Mouse (Mus musculus): ENCODE measurements around the gene Rlim.

The Rlim gene

GRCm38 (mm10) chrX:103981169-103981689, at the start of gene Rlim:
Gene Rlim (minus strand): TSS chrX:103981284.
- peak; percentile 90 for DNase-seq (ENCODE audit: low spot score)

DNA sequence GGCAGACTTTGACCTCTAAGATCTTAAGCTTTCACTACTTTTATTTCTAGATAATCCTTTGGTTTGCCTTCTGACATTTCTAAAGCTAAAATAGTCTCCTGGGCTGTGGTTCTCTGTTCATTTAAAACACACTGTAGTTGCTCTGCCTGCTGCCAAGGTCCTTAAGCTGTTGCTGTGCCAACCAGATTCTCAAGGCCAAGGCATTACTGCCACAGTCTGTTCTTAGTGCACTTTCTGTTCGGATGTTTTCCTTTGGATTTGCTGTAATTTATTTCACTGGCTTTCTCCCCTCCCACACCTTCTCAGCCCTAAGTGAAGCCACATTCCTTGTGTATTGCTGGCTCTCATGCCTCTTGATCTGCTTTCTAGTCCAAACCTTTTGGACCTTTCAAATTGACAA, 36.1 kb upstream of the Rlim start:
- DNase-seq (ENCODE audit: low spot score): no peak

DNA sequence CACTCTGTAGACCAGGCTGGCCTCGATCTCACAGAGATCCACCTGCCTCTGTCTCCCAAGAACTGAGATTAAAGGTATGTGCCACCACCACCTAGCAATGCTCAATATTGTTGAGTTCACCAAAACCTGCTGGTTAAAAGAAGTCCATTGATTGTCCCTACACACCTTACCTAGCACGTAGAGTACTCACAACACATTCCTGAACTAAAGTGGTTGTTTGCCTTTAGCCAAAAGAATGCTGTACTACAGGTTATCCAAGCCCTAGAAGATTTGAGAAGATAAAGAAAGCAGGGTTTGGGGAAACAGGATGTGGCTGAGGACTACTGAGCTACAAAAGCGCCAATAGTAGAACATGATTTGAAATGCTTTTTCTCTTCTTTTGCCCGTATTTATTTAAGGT, 34.0 kb upstream of the Rlim start:
- no peak for DNase-seq (ENCODE audit: low spot score)

DNA sequence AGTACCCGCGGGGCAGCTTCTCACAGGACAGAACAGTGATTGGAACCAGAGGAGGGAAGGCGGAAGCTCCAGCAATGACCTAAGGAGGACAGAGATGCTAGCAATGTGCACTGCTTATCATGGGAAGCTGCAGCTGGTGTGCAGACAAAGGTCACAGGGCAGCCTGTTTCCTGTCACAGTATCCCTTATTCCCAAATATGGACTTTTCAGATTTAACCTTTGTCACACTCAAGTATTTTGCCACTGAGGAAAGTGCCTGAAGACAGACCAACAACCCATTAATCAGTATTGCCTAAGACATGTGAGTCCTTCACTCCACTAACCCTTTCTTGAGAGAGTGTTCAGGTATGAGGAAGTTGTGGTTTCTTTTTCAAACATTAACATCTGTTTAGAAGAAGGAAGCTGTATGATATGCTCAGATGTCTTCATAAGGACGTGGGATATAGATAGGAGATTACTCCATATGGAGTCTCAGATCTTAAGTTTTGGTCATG, 32.3 kb upstream of the Rlim start:
- no peak for DNase-seq (ENCODE audit: low spot score)

DNA sequence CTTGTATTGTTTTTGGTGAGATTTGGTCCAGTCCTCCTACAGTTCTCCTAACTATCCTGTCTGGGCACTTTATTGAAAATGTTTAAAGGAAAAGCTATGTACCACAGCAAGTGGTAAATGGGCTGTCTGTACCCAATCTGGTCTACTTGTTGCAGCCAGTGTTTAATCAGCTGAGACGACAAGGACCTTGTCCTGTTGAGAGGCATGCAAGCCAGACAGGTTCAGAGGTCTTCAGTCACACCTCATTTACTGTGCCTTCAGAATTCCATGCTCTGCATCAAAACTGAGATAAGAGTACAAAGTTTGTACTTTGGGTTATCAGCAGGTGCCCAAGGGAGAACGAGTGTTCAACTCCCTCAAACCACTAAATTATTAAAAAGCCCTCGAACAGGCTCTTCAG, 13.7 kb upstream of the Rlim start:
- no peak for DNase-seq (ENCODE audit: low spot score)

GRCm38 (mm10) chrX:103993864-103994263, 12.8 kb upstream of the Rlim start:
- DNase-seq (ENCODE audit: low spot score): no peak

- DNase-seq (ENCODE audit: low spot score): peak; percentile 11
Observed at GRCm38 (mm10) chrX:103991702-103992101, 10.6 kb upstream of the Rlim start.

- DNase-seq (ENCODE audit: low spot score): no peak
Observed at GRCm38 (mm10) chrX:103990392-103990791, 9.3 kb upstream of the Rlim start.

DNA sequence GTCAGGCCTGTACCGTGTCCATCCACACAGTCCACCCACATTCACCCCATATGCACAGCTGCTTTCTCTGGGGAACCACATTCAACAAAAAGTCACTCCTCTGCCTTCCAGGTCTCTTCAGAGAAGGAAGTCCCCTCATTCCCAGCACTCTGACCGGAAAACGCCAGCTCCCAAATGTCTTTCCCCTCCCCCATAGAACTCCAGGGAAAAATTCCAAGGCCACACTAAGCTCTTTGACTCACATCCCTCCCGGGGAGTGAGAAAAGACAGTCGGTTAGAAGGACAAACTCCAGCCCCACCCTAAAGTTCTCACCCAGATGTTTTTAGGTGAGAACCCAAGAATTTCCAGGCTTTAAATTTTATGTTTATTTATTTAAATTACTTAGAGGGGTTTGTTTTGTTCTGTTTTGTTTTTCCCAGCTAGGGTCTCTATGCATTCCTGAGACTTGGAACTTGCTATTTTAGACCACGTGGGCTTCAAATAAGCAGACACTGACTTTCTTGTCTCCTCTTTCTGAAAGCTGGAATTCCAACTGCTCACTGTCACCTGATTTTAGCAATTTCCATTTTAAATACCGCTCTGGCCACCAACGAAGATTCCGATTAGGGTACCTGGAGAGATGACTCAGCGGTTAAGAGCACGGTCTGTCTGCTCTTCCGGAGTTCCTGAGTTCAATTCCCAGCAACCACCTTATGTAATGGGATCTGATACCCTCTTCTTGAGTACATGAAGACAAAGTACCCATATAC, 6.3 kb upstream of the Rlim start:
- peak; percentile 7 for DNase-seq (ENCODE audit: low spot score)

- no peak for DNase-seq (ENCODE audit: low spot score)
Observed at GRCm38 (mm10) chrX:103986159-103986558, 5.1 kb upstream of the Rlim start.

DNA sequence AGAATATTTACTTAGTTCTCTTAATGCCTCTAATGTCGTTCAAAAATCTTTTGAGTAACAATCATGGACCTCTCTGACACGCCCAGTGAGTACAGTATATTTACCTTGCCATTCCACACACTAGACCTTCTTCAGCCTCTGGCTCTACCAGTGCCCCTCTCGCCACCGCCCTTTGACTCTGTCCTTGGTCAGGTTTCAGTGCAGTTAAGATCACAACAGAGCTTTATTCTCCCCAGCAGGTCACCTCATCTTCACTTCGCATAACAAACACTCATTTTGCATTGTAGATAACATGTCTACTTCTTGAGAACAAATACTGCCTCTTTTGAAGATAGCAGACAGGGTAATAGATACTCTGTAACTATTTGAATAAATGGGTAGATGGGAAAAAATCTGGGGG, 3.9 kb upstream of the Rlim start:
- no peak for DNase-seq (ENCODE audit: low spot score)

DNA sequence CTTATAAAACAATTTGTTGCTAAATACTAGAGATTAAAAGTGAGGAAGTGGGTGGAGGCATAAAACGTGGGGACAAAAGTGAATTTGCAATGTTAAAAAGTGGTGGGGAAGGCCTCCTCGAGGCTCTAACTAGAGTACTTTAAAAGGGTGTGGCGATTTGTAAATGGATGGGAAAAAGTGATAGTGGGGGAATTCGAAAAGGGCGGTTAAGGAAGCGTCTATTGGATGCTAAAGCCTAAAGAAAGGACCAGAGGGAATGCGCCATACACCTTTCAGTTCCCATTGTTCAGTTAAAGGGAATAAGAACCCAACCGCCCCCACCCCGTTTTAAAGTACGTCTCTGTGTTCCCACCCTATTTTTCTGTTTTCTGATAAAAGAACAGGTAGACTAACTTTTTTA, 722 bp upstream of the Rlim start:
- DNase-seq (ENCODE audit: low spot score): no peak

GRCm38 (mm10) chrX:103980590-103981168, 405 bp downstream of the Rlim start:
- peak; percentile 16 for DNase-seq (ENCODE audit: low spot score)

- peak; percentile 25 for DNase-seq (ENCODE audit: low spot score)
Observed at GRCm38 (mm10) chrX:103980036-103980435, 1.0 kb downstream of the Rlim start.

DNA sequence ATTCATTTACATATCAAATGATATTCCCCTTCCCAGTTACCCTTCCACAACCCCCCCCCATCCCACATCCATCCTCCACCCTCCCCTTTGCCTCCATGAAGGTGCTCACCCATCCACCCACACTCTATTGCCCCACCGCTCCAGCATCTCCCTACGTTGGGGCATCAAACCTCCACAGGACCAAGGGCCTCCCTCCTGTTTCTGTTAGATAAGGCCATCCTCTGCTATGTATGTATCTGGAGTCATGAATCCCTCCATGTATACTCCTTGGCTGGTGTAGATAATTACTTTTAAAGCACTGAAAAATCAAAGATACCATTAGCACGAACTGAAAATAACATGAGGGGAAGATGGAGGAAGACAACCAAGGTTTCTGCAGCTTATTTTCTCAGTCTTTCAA, 41.4 kb downstream of the Rlim start:
- DNase-seq (ENCODE audit: low spot score): no peak

DNA sequence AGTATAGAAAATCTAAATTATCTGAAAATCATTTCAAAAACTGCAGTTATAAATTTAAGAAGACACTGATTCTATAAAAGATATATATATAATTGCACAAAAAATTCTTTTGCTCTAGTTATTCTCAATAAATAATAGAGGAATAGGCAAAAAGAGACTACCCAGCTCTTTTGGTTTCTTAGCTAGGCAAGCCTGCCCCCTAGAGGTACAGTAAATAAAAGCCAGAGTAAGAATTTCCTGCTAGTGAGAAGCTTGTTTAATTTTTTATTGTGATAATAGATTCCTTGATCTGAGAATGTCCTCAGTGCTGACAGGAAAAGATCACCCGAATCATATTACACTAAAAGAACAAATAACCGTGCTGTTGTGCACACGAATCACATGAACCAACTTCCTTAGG, 43.8 kb downstream of the Rlim start:
- DNase-seq (ENCODE audit: low spot score): peak; percentile 12

GRCm38 (mm10) chrX:103922436-103922835, 58.6 kb downstream of the Rlim start:
- no peak for DNase-seq (ENCODE audit: low spot score)

DNA sequence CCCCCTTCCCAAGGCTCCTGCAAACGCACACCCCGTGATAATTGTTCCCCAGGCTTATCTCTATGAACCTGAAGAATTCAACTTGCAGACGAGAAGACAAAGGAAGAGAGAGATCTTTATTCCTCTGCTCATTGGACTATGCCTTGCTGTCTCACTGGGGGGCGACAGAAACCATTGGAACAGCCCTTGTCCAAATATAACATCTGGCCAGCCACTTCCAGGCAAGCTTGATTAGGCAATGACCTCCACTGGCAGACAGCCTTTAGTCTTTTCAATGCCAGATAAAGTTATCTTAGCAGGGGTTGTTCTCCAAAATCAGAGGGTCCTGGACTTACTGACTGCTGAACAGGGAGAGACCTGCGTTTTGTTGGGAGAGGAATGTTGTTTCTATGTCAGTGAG, 62.1 kb downstream of the Rlim start:
- peak; percentile 6 for DNase-seq (ENCODE audit: low spot score)

DNA sequence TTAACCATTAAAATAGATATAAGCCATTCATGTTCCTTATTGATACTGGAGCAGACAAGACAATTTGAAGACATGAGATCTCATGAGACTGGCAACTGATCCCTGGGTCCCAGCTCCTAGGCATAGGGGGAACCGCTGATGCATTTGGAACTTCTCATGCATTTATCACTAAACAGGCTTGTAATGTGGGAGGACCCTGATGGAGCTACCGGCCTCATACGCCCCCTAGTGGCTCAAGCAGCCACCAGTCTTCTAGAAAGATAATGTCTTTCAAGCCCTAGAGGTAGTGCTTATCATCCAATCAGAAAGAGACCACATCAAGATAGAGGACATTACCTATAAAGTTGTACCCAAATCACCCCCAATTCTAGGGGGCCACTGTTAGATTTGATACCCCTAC, 66.3 kb downstream of the Rlim start:
- DNase-seq (ENCODE audit: low spot score): peak; percentile 11
